Mouse (Mus musculus) left cerebral cortex, adult 11 months (tissue): ENCODE measurements at regions not wholly inside any gene's neighbourhood (a gene's known extent, or its start where the extent isn't known, plus 50 kb on each side); places are given as distances from the start of the nearest gene placed in this dataset.

ENCODE experiments used
- DNase-seq: peaks from one replicate; pipeline ENCODE4 v3.0.0; 2022; ENCODE audit warnings: low spot score

GRCm38 (mm10) chr7:59711741-59712140 is 293.1 kb downstream of the Snurf start:
- peak; percentile 29 for DNase-seq
